Mouse (Mus musculus): ENCODE data around the gene Cdh1. TPM values are rescaled to one million over a fixed set of nuclear protein-coding genes. Genes with fewer than 3 reads are reported as not detected.
A peak's percentile ranks its signal among the peaks of the same experiment; 100 is the strongest.

The Cdh1 gene
- total and polyA plus RNA-seq, 3 experiments = 0.13 TPM; not detected in 2

DNA sequence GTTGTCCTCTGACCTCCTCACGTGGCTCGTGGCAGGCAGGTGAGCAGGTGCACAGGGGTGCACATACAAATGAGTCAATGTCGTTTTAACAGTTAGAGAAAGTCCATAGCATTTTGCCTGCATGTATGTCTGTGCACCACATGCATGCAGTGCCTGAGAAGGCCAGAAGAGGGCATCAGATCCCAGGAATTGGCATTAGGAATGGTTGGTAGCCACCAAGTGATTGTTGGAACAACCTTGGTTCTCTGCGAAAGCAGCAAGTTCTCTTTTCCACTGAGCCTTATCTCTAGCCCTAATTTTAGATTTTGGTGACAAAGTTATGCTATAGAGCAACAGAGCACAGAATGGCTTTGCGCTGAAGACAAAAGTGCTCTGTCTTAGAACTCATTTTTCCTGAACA, 96.4 kb downstream of the Cdh1 start:
- Histone ChIP-seq H3K4me3 (replicated peaks in 1 of 3; ENCODE audit: low read depth in 2 of 3, low read length in 2 of 3, poor library complexity in 1 of 3) (no peak overlapping the region), H3K27ac (ENCODE audit: insufficient read depth, low read depth) (no peak overlapping the region), H3K79me2 (replicated peaks; ENCODE audit: control insufficient read depth, extremely low read depth, insufficient read depth, poor library complexity, severe bottlenecking) (no peaks in the 10 kb centered on the region), H3K4me2 (ENCODE audit: insufficient read depth, low read depth, poor library complexity, severe bottlenecking) (no peak overlapping the region), H3K36me3 (replicated peaks in 1 of 2; ENCODE audit: control insufficient read depth in 1 of 2, insufficient read depth in 1 of 2, low read length in 1 of 2) (peaks cover 23 to 84% of the 10 kb centered on the region in 2 experiments), H3K9me3 (replicated peaks; ENCODE audit: low read length) (no peaks in the 10 kb centered on the region), H3K27me3 (replicated peaks) (no peaks in the 10 kb centered on the region), H3K4me1 (ENCODE audit: control insufficient read depth in 1 of 2, insufficient read depth in 2 of 2) (peaks cover 0 to 16% of the 10 kb centered on the region in 2 experiments; a peak in 2 of 4 replicates), H3K9ac (ENCODE audit: insufficient read depth, low read depth) (no peak overlapping the region)
- DNase-seq (ENCODE audit: extremely low read depth) = peak; percentile 58
- in situ Hi-C loops (cut with MboI; ENCODE audit: low pct_ligation_motif_present, low pct_unique_long_range_greater_than_20kb, low sequenced_read_pairs) (no loop called here), dilution Hi-C loops (cut with MboI; ENCODE audit: extremely low pct_ligation_motif_present, extremely low pct_unique_long_range_greater_than_20kb, low sequenced_read_pairs) (no loop called here)
- TF ChIP-seq ETS1 (conservative IDR thresholded peaks at IDR 0.05; ENCODE audit: low read depth, low read length) (no peak), RAD21 (IDR thresholded peaks at IDR 0.05; ENCODE audit: low read depth, low read length) (peak; percentile 75), SMC3 (IDR thresholded peaks at IDR 0.05; ENCODE audit: low read depth, low read length) (peak; percentile 61), CTCF (conservative IDR thresholded peaks at IDR 0.05 in 1 of 2, IDR thresholded peaks at IDR 0.05 in 1 of 2; ENCODE audit: low read depth in 2 of 2, low read length in 2 of 2) (peak; percentile 74 to 84), SIN3A (IDR thresholded peaks at IDR 0.05; ENCODE audit: low read length) (no peak), CHD1 (IDR thresholded peaks at IDR 0.05; ENCODE audit: low read depth, low read length) (no peak), JUN (IDR thresholded peaks at IDR 0.05; ENCODE audit: insufficient read depth, low read depth, low read length) (no peak)

DNA sequence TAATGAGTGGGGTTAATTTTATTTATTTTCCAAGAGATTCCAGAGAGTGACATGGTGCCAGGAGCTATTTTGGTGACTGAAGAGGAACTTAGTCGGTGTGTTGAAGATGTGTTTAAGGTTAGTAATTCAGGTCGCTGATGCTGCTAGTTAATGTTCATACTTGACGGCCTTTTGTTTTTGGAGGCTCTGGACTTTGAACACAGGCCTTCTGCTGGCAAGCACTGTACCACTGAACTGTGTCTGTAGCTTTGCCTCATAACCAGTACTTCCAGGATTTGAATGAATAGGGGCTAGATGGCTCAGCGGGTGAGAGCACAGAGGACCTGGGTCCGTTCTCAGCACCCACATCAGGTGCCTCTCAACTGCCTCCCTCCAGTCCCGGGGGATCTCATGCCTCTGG, 97.0 kb downstream of the Cdh1 start:
- peaks cover 26 to 87% of the 10 kb centered on the region in 2 experiments for H3K36me3 ChIP-seq (replicated peaks in 1 of 2; ENCODE audit: control insufficient read depth in 1 of 2, insufficient read depth in 1 of 2, low read length in 1 of 2)
- H3K9me3 ChIP-seq (replicated peaks; ENCODE audit: low read length) = no peaks in the 10 kb centered on the region
- peaks cover 0 to 16% of the 10 kb centered on the region in 2 experiments; a peak in 2 of 4 replicates for H3K4me1 ChIP-seq (ENCODE audit: control insufficient read depth in 1 of 2, insufficient read depth in 2 of 2)
- DNase-seq (ENCODE audit: extremely low read depth) = no peak
- no peaks in the 10 kb centered on the region for H3K27me3 ChIP-seq (replicated peaks)
- no peak overlapping the region for H3K9ac ChIP-seq (ENCODE audit: insufficient read depth, low read depth)
- no peaks in the 10 kb centered on the region for H3K79me2 ChIP-seq (replicated peaks; ENCODE audit: control insufficient read depth, extremely low read depth, insufficient read depth, poor library complexity, severe bottlenecking)
- TF ChIP-seq CHD1 (IDR thresholded peaks at IDR 0.05; ENCODE audit: low read depth, low read length) (no peak), EP300 (IDR thresholded peaks at IDR 0.05; ENCODE audit: low read length) (no peak), USF1 (IDR thresholded peaks at IDR 0.05; ENCODE audit: low read depth, low read length) (no peak), MAZ (IDR thresholded peaks at IDR 0.05; ENCODE audit: low read depth, low read length) (no peak), BHLHE40 (IDR thresholded peaks at IDR 0.05; ENCODE audit: low read depth, low read length) (no peak)
- H3K27ac ChIP-seq (ENCODE audit: insufficient read depth, low read depth) = no peak overlapping the region
- H3K4me2 ChIP-seq (ENCODE audit: insufficient read depth, low read depth, poor library complexity, severe bottlenecking) = no peak overlapping the region
- dilution Hi-C loops (cut with MboI; ENCODE audit: extremely low pct_ligation_motif_present, extremely low pct_unique_long_range_greater_than_20kb, low sequenced_read_pairs) = no loop called here
- in situ Hi-C loops (cut with MboI; ENCODE audit: low pct_ligation_motif_present, low pct_unique_long_range_greater_than_20kb, low sequenced_read_pairs) = no loop called here
- H3K4me3 ChIP-seq (replicated peaks in 1 of 3; ENCODE audit: low read depth in 2 of 3, low read length in 2 of 3, poor library complexity in 1 of 3) = no peak overlapping the region

DNA sequence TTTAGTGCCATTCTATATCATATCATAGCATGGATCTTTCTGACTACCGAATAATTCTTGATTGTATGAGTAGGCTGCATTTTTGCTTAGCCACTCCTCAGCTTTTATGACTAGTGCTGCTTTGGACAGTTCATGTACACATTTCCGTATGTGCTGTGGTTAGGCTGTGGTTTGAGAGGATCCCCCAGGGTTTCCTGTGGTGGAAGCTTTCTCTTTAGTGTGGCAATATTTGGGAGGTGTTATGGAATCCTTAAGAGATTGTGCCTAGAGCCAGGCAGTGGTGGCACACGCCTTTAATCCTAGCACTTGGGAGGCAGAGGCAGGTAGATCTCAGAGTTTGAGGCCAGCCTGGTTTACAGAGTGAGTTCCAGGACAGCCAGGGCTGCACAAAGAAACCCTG, 98.2 kb downstream of the Cdh1 start:
- in situ Hi-C loops (cut with MboI; ENCODE audit: low pct_ligation_motif_present, low pct_unique_long_range_greater_than_20kb, low sequenced_read_pairs) (no loop called here), dilution Hi-C loops (cut with MboI; ENCODE audit: extremely low pct_ligation_motif_present, extremely low pct_unique_long_range_greater_than_20kb, low sequenced_read_pairs) (no loop called here)
- peaks cover 26 to 85% of the 10 kb centered on the region in 2 experiments for H3K36me3 ChIP-seq (replicated peaks in 1 of 2; ENCODE audit: control insufficient read depth in 1 of 2, insufficient read depth in 1 of 2, low read length in 1 of 2)
- H3K4me1 ChIP-seq (ENCODE audit: control insufficient read depth in 1 of 2, insufficient read depth in 2 of 2) = peaks cover 0 to 16% of the 10 kb centered on the region in 2 experiments; a peak in 2 of 4 replicates
- H3K27me3 ChIP-seq (replicated peaks) = no peaks in the 10 kb centered on the region
- H3K4me2 ChIP-seq (ENCODE audit: insufficient read depth, low read depth, poor library complexity, severe bottlenecking) = no peak overlapping the region
- no peak for DNase-seq (ENCODE audit: extremely low read depth)
- TF ChIP-seq BHLHE40 (IDR thresholded peaks at IDR 0.05; ENCODE audit: low read depth, low read length) (no peak), ZKSCAN1 (IDR thresholded peaks at IDR 0.05; ENCODE audit: borderline replicate concordance, low read depth, low read length) (no peak), ELF1 (IDR thresholded peaks at IDR 0.05; ENCODE audit: low read depth, low read length) (no peak), RAD21 (IDR thresholded peaks at IDR 0.05; ENCODE audit: low read depth, low read length) (no peak), ZMIZ1 (IDR thresholded peaks at IDR 0.05; ENCODE audit: low read depth, low read length) (no peak), NELFE (IDR thresholded peaks at IDR 0.05; ENCODE audit: low read depth, low read length) (no peak), SMC3 (IDR thresholded peaks at IDR 0.05; ENCODE audit: low read depth, low read length) (no peak), ZNF384 (IDR thresholded peaks at IDR 0.05; ENCODE audit: low read depth, low read length) (no peak), SIN3A (IDR thresholded peaks at IDR 0.05; ENCODE audit: low read length) (no peak), JUN (IDR thresholded peaks at IDR 0.05; ENCODE audit: insufficient read depth, low read depth, low read length) (no peak), IRF4 (IDR thresholded peaks at IDR 0.05; ENCODE audit: low read depth, low read length) (no peak), POLR2AphosphoS2 (IDR thresholded peaks at IDR 0.05; ENCODE audit: low read depth, low read length) (no peak)
- H3K27ac ChIP-seq (ENCODE audit: insufficient read depth, low read depth) = no peak overlapping the region
- no peaks in the 10 kb centered on the region for H3K9me3 ChIP-seq (replicated peaks; ENCODE audit: low read length)
- H3K9ac ChIP-seq (ENCODE audit: insufficient read depth, low read depth) = no peak overlapping the region
- no peaks in the 10 kb centered on the region for H3K79me2 ChIP-seq (replicated peaks; ENCODE audit: control insufficient read depth, extremely low read depth, insufficient read depth, poor library complexity, severe bottlenecking)
- no peak overlapping the region for H3K4me3 ChIP-seq (replicated peaks in 1 of 3; ENCODE audit: low read depth in 2 of 3, low read length in 2 of 3, poor library complexity in 1 of 3)
